ENCODE assay signal across 8 mouse cellular contexts in the genomic region with DNA sequence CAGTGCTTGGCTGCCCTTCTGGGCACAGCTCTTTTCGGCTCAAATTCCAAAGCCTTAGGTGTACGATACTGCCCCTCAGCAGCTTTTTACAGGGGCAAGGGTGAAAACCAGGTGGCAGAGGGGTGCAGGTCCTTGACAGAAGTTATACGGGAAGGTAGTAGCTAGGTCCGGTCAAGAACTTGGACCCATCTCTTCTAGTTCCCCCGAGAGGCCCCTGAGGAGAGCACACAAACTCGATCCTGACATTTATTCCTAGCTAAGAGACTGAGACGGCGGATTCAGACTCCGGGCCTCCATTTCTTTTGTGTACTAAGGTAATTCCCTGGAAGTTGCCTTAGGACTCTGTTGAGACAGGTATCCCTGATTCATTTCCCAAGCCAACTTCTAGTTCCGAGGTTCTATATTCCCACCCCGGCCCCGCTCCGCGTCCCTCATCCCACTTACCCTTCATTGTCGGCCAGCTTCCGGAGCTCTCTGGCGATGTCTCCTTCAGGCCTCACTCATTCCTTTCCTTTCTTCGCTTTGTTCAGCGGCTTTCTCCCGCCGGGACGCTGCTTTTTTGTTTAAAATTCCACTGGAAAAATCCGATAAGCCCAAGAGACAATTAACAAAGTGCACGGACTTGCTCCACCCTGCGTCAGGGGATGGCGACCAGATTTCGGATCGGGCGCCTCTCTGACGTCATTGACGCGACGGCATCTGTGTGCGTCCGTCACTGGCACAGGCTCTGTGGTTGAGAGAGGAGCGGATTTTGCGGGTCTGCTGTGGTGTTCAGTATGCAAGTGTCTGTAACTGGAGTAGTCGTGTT. TPM values are rescaled to one million over a fixed set of nuclear protein-coding genes. Genes with fewer than 3 reads are reported as not detected.
DNase-seq lines count a peak whose midpoint lies in the region; ATAC-seq lines count a peak whose summit lies in the region.

Pop4 (minus strand) TSS at position 721 of the 808 bp plus-strand sequence.

- ATAC-seq in hindbrain, embryonic 13.5 days (ENCODE audit: low FRiP score), result peak; percentile 91

- WGBS in hindbrain, embryonic 13.5 days, result under 1% methylated on average over 38 of the region's 38 CpGs

- H3K36me3 ChIP-seq in hindbrain, embryonic 13.5 days, result peaks cover 27% of the 10 kb centered on the region

- H3K27ac ChIP-seq in hindbrain, embryonic 13.5 days, result peak within 1 kb of the TSS; percentile 80

- H3K9ac ChIP-seq in hindbrain, embryonic 13.5 days, result peak within 1 kb of the TSS; percentile 85

- H3K4me2 ChIP-seq in hindbrain, embryonic 13.5 days, result peak within 1 kb of the TSS; percentile 97

- no peaks in the 10 kb centered on the region for H3K9me3 ChIP-seq in hindbrain, embryonic 13.5 days

- H3K4me1 ChIP-seq in hindbrain, embryonic 13.5 days (replicated peaks), result peaks cover 20% of the 10 kb centered on the region

- peak within 1 kb of the TSS; percentile 73 for H3K4me3 ChIP-seq in hindbrain, embryonic 13.5 days

- no peaks in the 10 kb centered on the region for H3K27me3 ChIP-seq in hindbrain, embryonic 13.5 days

- DNase-seq in NIH3T3 (ENCODE audit: low read depth), result peak; percentile 96
- DNase-seq in cerebellum, postnatal 10 days, result peak; percentile 97
- DNase-seq in frontal cortex, postnatal 14 days (ENCODE audit: low spot score in 2 of 2), result peak; percentile 89 to 91
- DNase-seq in layer of hippocampus, postnatal 25 days (ENCODE audit: extremely low spot score in 1 of 2, low spot score in 1 of 2), result peak; percentile 95 to 97
- DNase-seq in lung, postnatal 25 days (ENCODE audit: low spot score), result peak; percentile 88
- DNase-seq in retina, embryonic 14.5 days (ENCODE audit: low spot score), result peak; percentile 94
- DNase-seq in thymus, postnatal 4 days, result peak; percentile 94

RNA-seq across cellular contexts. Expression of gene Pop4, which starts in this region (rescaled TPM):
- polyA plus RNA-seq in hindbrain, embryonic 13.5 days (2015; fragmentation: Nextera tagmentation; extraction: Ambion mirVana), result 76.6 and 79.2 TPM in 2 replicates
- total RNA-seq in layer of hippocampus, postnatal 25 days (2021), result 10 to 100 TPM; 23.4 to 23.8 TPM

Comparison
In these comparisons a context has a peak if more than half of its experiments do, and no peak if none do; other contexts are left out.
1. Peak in every context shown above with its lines: DNase-seq, ATAC-seq, H3K4me3 ChIP-seq and H3K27ac ChIP-seq.